Mouse (Mus musculus) forelimb bud, embryonic 11.5 days (tissue): ENCODE data around the gene Lilr4b.
"Not testable (repeated sequence)": the region's sequence is repeated elsewhere in the genome, so short reads cannot be mapped to it uniquely, and the experiment has no call there.

Experiments
- DNase-seq: peaks from one replicate; pipeline ENCODE4 v3.0.0-alpha.2; 2012; ENCODE audit warnings: low read depth, low spot score

Gene Lilr4b

DNA sequence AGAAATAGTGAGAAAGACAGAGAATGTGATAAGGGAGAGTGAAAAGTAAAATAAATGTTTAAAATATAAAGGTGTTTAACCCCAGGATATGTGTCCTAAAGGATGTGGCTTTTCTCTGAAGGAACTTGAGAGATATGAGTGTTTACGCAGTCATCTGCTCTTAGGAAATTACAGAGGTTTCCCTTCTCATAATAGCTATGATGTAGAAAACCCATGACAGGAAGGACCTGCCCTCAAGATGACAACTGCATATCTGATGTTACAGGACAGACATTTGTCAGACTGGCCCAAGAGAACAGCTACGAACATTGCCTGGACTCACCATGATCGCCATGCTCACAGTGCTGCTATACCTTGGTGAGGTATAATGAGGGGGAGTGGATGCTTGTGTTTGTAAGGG, at the start of gene Lilr4b, which contains the start of gene Gm49339:
TSS of gene Lilr4b (plus strand) at position 236 of the 400 bp plus-strand sequence.
TSS of gene Gm49339 (plus strand) at position 216 of the 400 bp plus-strand sequence.
- not testable (repeated sequence) for DNase-seq

DNA sequence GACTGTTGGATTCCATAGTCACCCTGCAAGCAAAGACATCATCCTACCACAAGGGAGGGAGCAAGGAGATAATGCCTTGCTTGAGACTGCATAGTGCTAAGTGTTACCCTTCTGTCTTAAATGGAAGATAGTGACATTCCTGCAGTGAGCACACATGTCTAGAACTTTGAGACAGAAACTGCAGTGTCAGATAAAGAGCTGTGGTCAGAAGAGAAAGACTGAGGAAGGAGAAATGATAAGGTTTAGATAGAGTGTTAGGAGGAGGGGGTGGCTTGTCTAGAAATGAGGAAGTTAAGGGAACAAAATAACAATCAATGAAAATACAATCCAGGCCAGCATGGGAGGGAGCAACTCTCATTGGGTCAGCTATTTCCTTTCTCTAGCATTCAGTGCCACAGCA, 47.5 kb upstream of the Lilr4b start:
- DNase-seq: no peak

DNA sequence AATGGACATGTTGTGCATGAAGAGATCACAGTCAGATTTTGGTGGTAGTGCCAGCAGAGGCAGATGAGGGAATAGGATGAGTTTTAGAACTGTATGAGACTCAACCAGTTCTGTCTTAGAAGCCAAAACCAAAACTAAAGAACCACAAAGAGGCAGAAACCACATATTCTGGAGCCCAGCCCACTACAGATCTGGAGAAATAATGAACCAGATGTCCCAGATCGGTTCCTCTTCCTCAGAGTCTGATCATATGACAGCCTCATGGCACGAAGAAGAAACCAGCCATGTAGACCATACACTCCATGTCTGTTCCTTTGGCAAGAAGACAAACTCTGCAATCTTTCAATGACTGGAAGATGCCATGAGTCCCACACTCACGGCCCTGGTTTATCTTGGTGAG, 44.7 kb upstream of the Lilr4b start:
- no peak for DNase-seq

DNA sequence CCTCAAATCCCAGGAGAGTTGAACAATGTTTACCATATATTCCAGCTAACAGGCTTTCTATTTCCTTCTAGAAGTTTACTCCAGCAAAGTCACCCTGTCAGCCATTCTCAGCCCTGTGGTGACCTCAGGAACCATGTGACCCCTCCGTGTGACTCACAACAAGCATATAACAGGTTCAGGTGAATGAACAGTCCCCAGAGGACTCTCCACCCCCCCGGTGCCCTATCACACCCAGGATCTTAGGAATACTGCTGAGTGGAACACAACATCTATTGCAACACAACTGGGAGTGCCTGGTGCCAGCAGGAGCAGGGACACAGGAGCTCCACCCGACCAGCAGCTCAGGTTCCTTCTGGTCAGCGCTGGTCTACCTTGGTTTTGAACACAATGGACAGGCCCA, 28.8 kb upstream of the Lilr4b start:
- DNase-seq: no peak

DNA sequence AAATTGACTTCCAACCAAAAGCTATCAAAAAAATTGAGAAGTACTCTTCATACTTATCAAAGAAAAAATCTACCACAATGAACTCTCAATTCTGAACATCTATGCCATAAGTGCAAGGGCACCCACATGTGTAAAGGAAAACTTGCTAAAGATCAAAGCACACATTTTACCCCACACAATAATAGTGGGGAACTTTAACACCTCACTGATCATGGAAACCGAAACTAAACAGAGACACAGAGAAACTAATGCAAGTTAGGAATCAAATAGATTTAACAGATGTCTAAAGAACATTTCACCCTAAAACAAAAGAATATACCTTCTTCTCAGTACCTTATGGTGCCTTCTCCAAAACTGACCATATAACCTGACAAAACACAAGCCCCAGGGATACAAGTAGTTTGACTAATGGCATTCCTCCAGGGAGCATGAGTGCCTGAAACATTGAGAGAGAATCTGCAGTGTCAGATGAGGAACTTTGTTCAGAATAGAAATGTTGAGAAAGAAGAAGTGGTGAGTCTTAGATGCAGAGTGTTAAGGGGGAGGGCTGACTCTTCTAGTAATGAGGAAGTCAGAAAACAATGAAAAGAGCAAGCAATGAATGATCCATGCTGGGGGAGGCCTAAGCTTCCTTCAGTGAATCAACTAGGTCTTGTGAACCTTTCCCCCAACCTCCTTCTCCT, 26.7 kb upstream of the Lilr4b start:
- DNase-seq: no peak

DNA sequence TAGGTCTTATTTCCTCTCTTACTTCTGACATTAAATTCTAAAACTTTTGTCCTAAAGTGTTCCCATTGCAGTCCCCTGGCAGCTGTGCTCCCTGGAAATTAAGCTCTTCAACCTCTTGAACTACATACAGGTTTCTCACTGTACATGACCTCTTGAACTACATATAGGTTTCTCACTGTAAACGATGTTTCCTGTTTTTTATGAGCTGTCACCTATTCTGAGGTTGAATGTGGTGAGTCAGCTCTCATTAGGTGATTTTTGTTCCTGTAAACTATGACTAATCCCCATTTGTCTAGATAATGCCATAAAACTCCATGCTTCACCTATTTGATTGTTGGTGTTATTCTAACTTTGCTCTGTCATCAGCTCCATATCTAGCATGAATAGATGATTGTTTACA, 26.1 kb upstream of the Lilr4b start:
- DNase-seq: no peak

DNA sequence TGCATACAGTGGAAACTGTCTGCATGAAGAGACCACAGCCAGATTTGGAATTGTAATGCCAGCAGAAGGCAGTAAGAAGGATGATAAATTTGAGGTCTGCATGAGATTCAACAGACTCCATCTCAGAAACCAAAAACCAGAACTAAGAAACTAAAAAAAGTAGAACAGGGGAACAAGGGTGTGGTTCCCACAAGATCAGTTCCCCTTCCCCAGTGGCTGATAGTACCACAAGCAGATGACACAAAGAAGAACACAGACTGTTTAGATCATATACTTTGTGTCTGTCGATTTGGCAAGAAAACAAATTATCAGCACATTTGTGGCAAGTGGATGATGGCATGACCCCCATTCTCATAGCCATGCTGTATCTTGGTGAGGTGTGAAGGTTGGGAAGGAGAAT, 24.7 kb upstream of the Lilr4b start:
- DNase-seq: no peak

DNA sequence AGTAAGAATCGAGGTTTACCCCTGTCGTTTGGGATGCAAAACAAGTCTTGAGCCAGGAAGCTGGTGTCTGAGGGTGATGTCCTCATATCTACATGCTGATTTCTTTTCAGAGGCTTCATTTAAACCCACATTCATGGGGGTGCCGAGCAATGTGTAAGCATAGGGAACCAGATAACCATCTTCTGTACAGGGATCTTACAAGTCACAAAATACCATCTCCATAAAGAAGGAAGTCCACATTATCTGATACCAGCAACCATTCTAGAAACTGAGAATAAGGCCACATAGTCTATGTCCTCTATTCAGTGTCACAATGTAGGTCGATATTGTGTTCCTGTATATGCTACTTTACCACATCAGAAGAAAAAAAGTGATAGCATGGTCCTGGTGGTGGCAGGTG, 24.1 kb upstream of the Lilr4b start:
- DNase-seq: no peak

DNA sequence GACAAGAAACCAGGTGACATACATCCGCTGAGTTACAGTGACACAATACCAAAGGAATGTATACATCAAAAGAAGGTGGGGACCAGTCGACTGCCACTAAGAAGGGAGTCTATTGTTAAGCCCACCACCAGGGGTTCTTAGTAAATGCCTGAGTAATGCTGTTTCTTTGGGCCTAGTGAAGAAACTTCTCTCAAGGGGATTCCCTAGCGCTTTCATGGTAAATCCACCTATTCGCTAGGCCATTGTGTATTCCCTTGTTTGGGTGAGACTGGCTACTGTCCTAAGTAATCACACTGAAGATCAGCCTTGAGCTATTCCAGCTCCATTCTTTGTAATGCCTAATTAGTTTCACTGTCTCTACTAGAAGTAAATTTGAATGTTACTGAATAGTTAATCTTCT, 16.6 kb upstream of the Lilr4b start:
- DNase-seq: not testable (repeated sequence)

DNA sequence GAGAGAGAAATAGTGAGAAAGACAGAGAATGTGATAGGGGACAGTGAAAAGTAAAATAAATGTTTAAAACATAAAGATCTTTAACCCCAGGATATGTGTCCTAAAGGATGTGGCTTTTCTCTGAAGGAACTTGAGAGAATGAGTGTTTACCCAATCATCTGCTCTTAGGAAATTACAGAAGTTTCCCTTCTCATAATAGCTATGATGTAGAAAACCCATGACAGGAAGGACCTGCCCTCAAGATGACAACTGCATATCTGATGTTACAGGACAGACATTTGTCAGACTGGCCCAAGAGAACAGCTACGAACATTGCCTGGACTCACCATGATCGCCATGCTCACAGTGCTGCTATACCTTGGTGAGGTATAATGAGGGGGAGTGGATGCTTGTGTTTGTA, 10.3 kb downstream of the Lilr4b start, which contains the start of gene Lilrb4a:
TSS of gene Lilrb4a (plus strand) at position 266 of the 400 bp plus-strand sequence.
- DNase-seq: not testable (repeated sequence)

DNA sequence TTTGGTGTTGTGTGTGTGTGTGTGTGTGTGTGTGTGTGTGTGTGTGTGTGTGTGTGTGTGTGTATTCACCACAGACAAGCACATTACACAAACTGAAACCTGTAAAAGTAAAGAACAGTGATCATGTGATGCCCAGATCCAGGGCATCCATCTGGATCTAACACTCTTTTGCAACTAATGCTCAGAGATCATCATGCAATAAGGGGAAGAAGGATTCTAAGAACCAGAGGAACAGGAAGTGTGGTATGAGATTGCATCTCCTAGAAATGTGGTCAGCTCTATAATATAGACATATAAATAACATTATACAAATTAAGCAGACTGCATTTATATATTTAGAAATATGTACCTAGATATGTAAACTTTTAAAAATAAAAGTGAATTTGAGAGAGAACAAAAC, 39.6 kb downstream of the Lilr4b start:
- no peak for DNase-seq

DNA sequence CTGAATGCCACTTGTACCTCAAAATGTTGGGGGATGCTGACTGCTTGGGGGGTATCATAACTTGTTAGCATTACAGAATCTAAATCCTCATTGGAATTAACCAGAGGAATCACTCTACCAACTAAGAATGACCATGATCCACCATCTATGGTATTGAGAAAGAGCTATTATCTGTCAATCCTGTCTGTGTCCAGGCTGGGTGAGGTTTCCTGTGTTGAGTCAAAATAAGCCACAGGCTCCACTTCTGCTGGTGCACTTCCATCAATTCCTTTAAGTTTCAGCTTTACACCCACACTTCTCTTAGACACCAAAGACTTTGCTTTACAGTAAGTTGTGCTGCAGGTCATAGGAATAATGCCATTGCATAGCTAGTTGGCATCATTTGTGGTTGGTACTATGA, 41.0 kb downstream of the Lilr4b start:
- no peak for DNase-seq

DNA sequence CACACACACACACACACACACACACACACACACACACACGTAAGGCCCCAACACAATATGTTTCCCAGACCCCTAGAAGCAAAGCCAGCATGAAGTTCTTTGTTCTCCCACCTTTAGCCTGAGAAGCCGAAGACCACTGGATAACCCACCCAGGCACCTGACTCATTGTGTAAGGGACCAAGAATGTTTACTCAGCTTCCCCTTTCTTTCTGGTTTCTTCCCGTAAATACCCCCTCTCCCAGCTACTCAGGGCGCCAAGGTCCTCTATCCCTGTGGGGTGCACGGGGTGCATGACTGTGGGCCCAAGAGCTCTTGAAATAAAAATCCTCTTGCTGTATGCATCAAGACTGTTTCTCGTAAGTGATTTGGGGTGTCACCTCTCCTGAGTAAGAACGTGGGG, 45.7 kb downstream of the Lilr4b start:
- no peak for DNase-seq

DNA sequence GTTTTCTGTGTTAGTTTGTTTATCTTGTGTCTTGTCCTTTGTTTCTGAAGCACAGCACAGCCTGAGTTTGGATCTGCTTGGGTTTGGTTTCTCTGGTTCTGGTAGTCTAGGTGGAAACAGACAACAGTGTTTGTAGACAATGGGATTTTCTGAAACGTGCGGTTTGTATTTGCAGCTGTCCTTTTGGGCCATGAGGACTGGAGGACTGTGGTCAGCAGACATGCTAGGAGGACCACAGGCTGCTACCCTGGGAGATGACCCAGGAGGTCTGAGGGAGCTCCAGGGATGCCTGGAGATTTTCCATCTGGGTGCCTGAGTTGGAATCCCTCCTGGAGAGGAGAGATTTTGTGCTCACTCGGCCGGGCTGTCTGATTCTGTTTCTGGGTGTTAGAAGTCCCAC, 46.2 kb downstream of the Lilr4b start:
- no peak for DNase-seq

DNA sequence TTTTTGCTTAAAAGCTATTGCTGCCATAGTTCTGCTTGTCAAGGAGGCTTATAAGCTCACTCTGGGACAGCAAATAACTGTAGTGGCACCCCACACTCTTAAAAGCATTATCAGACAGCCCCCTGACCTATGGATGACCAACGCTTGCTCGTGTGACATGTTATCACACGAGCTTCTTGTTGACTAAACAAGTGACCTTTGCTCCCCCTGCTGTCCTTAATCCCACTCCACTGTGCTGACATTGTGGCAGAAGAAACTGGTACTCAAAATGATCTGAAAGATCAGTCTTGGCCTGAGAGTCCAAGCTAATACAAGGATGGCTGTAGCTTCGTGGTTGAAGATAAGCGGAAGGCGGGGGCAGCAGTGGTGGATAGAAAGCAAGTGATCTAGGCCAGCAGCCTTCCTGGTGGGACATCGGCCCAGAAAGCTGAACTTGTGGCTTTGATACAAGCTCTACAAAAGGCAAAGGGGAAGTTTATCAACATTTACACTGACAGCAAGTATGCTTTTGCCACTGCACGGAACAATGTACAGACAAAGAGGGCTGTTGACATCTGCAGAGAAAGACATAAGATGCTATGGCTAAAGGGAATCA, 48.5 kb downstream of the Lilr4b start:
- no peak for DNase-seq

DNA sequence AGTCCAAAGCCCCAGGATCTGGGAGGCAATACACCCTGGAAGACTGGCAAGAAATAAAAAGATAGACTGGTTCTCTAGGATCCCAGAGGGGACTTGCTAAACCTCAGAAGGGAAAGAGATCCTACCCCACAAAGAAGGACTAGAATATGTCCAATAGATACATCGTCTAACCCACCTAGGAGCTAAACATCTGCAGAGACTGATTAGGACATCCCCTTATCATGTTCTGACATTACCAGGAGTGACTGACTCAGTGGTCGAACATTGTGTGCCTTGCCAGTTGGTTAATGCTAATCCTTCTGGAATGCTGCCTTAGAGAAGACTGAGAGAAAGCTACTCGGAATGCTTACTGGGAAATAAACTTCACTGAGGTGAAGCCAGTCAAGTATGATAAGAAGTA, 49.1 kb downstream of the Lilr4b start:
- DNase-seq: no peak

DNA sequence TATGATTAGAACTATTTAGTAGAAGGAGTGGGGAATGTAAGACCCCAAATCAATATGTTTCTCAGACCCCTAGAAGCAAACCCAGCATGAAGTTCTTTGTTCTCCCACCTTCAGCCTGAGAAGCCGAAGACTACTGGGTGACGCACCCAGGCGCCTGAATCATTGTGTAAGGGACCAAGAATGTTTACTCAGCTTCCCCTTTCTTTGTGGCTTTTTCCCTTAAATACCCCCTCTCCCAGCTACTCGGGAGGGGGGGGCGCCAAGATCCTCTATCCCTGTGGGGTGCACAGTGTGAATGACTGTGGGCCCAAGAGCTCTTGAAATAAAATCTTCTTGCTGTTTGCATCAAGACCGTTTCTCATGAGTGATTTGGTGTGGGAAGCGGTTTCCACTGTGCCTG, 50.4 kb downstream of the Lilr4b start:
- DNase-seq: no peak
